Mouse (Mus musculus): ENCODE measurements around the gene Gpr84. TPM values are rescaled to one million over a fixed set of nuclear protein-coding genes. Genes with fewer than 3 reads are reported as not detected.
A peak's percentile ranks its signal among the peaks of the same experiment; 100 is the strongest.

Gpr84 gene
- total and polyA plus RNA-seq, 2 experiments from 2014 or later, result 0.30 to 0.58 TPM

- ATAC-seq (peak; percentile 100), DNase-seq (ENCODE audit: low spot score) (peak; percentile 100)
- H3K4me1 ChIP-seq (ENCODE audit: insufficient read depth, low read length), result peaks cover 8% of the 10 kb centered on the region; the same call in 1 of the 2 replicates
- H3K36me3 ChIP-seq (ENCODE audit: insufficient read depth, low read length), result no peaks in the 10 kb centered on the region
- peak within 1 kb of the TSS; percentile 77 for H3K9ac ChIP-seq (replicated peaks; ENCODE audit: low read length)
- H3K4me2 ChIP-seq (ENCODE audit: low read depth, low read length), result peak within 1 kb of the TSS; percentile 74
- H3K27ac ChIP-seq, result peak within 1 kb of the TSS; percentile 70
- WGBS, result under 1% methylated on average over 38 of the region's 38 CpGs
- TF ChIP-seq CTCF (IDR thresholded peaks at IDR 0.05; ENCODE audit: low read depth), result peak; percentile 51
- peak within 1 kb of the TSS; percentile 85 for H3K4me3 ChIP-seq (ENCODE audit: low read length)
- no peaks in the 10 kb centered on the region for H3K9me3 ChIP-seq (ENCODE audit: low read length)
- no peaks in the 10 kb centered on the region for H3K27me3 ChIP-seq (ENCODE audit: insufficient read depth, low read length)
Observed at GRCm38 (mm10) chr15:103272419-103273279, 37.8 kb downstream of the Gpr84 start, which contains the start of gene Copz1. Copz1 (plus strand) TSS chr15:103272714.

GRCm38 (mm10) chr15:103268903-103269302 lies 41.5 kb downstream of the Gpr84 start:
- H3K4me2 ChIP-seq (ENCODE audit: low read depth, low read length), result no peak overlapping the region
- no peak overlapping the region for H3K9ac ChIP-seq (replicated peaks; ENCODE audit: low read length)
- 89% methylated on average over 4 of the region's 4 CpGs for WGBS
- no peaks in the 10 kb centered on the region for H3K36me3 ChIP-seq (ENCODE audit: insufficient read depth, low read length)
- peaks cover 7% of the 10 kb centered on the region; the same call in 1 of the 2 replicates for H3K4me1 ChIP-seq (ENCODE audit: insufficient read depth, low read length)
- H3K27ac ChIP-seq, result no peak overlapping the region
- H3K4me3 ChIP-seq (ENCODE audit: low read length), result no peak overlapping the region
- DNase-seq (ENCODE audit: low spot score) (no peak), ATAC-seq (no peak)
- TF ChIP-seq CTCF (IDR thresholded peaks at IDR 0.05; ENCODE audit: low read depth), result no peak
- no peaks in the 10 kb centered on the region for H3K9me3 ChIP-seq (ENCODE audit: low read length)
- H3K27me3 ChIP-seq (ENCODE audit: insufficient read depth, low read length), result no peaks in the 10 kb centered on the region

- H3K9ac ChIP-seq (replicated peaks; ENCODE audit: low read length), result no peak overlapping the region
- H3K4me3 ChIP-seq (ENCODE audit: low read length), result no peak overlapping the region
- no peak overlapping the region for H3K4me2 ChIP-seq (ENCODE audit: low read depth, low read length)
- H3K27ac ChIP-seq, result no peak overlapping the region
- H3K27me3 ChIP-seq (ENCODE audit: insufficient read depth, low read length), result no peaks in the 10 kb centered on the region
- H3K4me1 ChIP-seq (ENCODE audit: insufficient read depth, low read length), result no peaks in the 10 kb centered on the region
- no peak for TF ChIP-seq CTCF (IDR thresholded peaks at IDR 0.05; ENCODE audit: low read depth)
- DNase-seq (ENCODE audit: low spot score) (no peak), ATAC-seq (no peak)
- H3K9me3 ChIP-seq (ENCODE audit: low read length), result no peaks in the 10 kb centered on the region
- no peaks in the 10 kb centered on the region for H3K36me3 ChIP-seq (ENCODE audit: insufficient read depth, low read length)
- 92% methylated on average over 2 of the region's 2 CpGs for WGBS
Observed at GRCm38 (mm10) chr15:103264794-103265193, 45.6 kb downstream of the Gpr84 start.

GRCm38 (mm10) chr15:103259989-103260388 lies 50.4 kb downstream of the Gpr84 start:
- 59% methylated on average over 1 of the region's 1 CpGs for WGBS
- Histone ChIP-seq H3K27me3 (ENCODE audit: insufficient read depth, low read length) (no peaks in the 10 kb centered on the region), H3K36me3 (ENCODE audit: insufficient read depth, low read length) (no peaks in the 10 kb centered on the region), H3K27ac (no peak overlapping the region), H3K4me3 (ENCODE audit: low read length) (no peak overlapping the region), H3K9me3 (ENCODE audit: low read length) (no peaks in the 10 kb centered on the region), H3K4me2 (ENCODE audit: low read depth, low read length) (no peak overlapping the region), H3K4me1 (ENCODE audit: insufficient read depth, low read length) (no peaks in the 10 kb centered on the region; the same call in 1 of the 2 replicates), H3K9ac (replicated peaks; ENCODE audit: low read length) (no peak overlapping the region)
- no peak for DNase-seq (ENCODE audit: low spot score)
- no peak for ATAC-seq
- no peak for TF ChIP-seq CTCF (IDR thresholded peaks at IDR 0.05; ENCODE audit: low read depth)

GRCm38 (mm10) chr15:103259162-103259561 lies 51.2 kb downstream of the Gpr84 start:
- TF ChIP-seq CTCF (IDR thresholded peaks at IDR 0.05; ENCODE audit: low read depth), result no peak
- DNase-seq (ENCODE audit: low spot score) (no peak), ATAC-seq (no peak)
- H3K9me3 ChIP-seq (ENCODE audit: low read length), result no peaks in the 10 kb centered on the region
- no peaks in the 10 kb centered on the region for H3K27me3 ChIP-seq (ENCODE audit: insufficient read depth, low read length)
- 89% methylated on average over 5 of the region's 5 CpGs for WGBS
- H3K4me3 ChIP-seq (ENCODE audit: low read length), result no peak overlapping the region
- no peaks in the 10 kb centered on the region for H3K36me3 ChIP-seq (ENCODE audit: insufficient read depth, low read length)
- H3K4me1 ChIP-seq (ENCODE audit: insufficient read depth, low read length), result no peaks in the 10 kb centered on the region; the same call in 1 of the 2 replicates
- no peak overlapping the region for H3K4me2 ChIP-seq (ENCODE audit: low read depth, low read length)
- H3K9ac ChIP-seq (replicated peaks; ENCODE audit: low read length), result no peak overlapping the region
- no peak overlapping the region for H3K27ac ChIP-seq

MicroRNA genes within 50 kb of the gene (microRNA counts, 519-probe panel; counts per million panel counts)
- microRNA mmu-miR-148b, result 3,976 counts per million, percentile 70 among the panel's probes with 10 or more counts

Small RNA genes within 50 kb of the gene (microRNA-seq; reads per million reads assigned to microRNA genes)
- gene Mir148b (385 to 399 reads per million in 2 experiments), gene Mir6963 (0 reads per million in 2 experiments)

Other genes with a start within 250 kb of the Gpr84 start
- gene Smug1, start 143.5 kb downstream of the Gpr84 start, total RNA-seq (2014; rRNA removed), result 22.7 and 40.1 TPM in 2 replicates
- gene Smug1, start 143.5 kb downstream of the Gpr84 start, polyA plus RNA-seq (2015; fragmentation: Nextera tagmentation; extraction: Ambion mirVana), result 11.9 and 13.2 TPM in 2 replicates
- gene Cbx5, start 70.8 kb downstream of the Gpr84 start, total RNA-seq (2014; rRNA removed), result 125 and 134 TPM in 2 replicates
- gene Cbx5, start 70.8 kb downstream of the Gpr84 start, polyA plus RNA-seq (2015; fragmentation: Nextera tagmentation; extraction: Ambion mirVana), result 95.3 and 98.1 TPM in 2 replicates
- 117 and 148 TPM in 2 replicates for gene Hnrnpa1, start 70.2 kb downstream of the Gpr84 start, total RNA-seq (2014; rRNA removed)
- gene Hnrnpa1, start 70.2 kb downstream of the Gpr84 start, polyA plus RNA-seq (2015; fragmentation: Nextera tagmentation; extraction: Ambion mirVana), result 596 and 630 TPM in 2 replicates
- 0.63 TPM in 1 of 2 replicates, not detected in the other for gene Nfe2, start 52.2 kb downstream of the Gpr84 start, total RNA-seq (2014; rRNA removed)
- 0.20 and 0.33 TPM in 2 replicates for gene Nfe2, start 52.2 kb downstream of the Gpr84 start, polyA plus RNA-seq (2015; fragmentation: Nextera tagmentation; extraction: Ambion mirVana)
- gene Copz1, start 37.9 kb downstream of the Gpr84 start, total RNA-seq (2014; rRNA removed), result 149 and 155 TPM in 2 replicates
- 181 TPM in 2 replicates for gene Copz1, start 37.9 kb downstream of the Gpr84 start, polyA plus RNA-seq (2015; fragmentation: Nextera tagmentation; extraction: Ambion mirVana)
- gene Zfp385a, start 29.5 kb upstream of the Gpr84 start, total RNA-seq (2014; rRNA removed), result 20.6 and 25.8 TPM in 2 replicates
- 19.8 and 23.1 TPM in 2 replicates for gene Zfp385a, start 29.5 kb upstream of the Gpr84 start, polyA plus RNA-seq (2015; fragmentation: Nextera tagmentation; extraction: Ambion mirVana)
- gene Itga5, start 56.2 kb upstream of the Gpr84 start, total RNA-seq (2014; rRNA removed), result 8.2 and 8.3 TPM in 2 replicates
- gene Itga5, start 56.2 kb upstream of the Gpr84 start, polyA plus RNA-seq (2015; fragmentation: Nextera tagmentation; extraction: Ambion mirVana), result 4.9 and 5.0 TPM in 2 replicates
- gene Gtsf1, start 119.9 kb upstream of the Gpr84 start, total RNA-seq (2014; rRNA removed), result not detected in 2 replicates
- 0.26 and 0.65 TPM in 2 replicates for gene Gtsf1, start 119.9 kb upstream of the Gpr84 start, polyA plus RNA-seq (2015; fragmentation: Nextera tagmentation; extraction: Ambion mirVana)
- not detected in 2 replicates for gene Gtsf2, start 137.9 kb upstream of the Gpr84 start, total RNA-seq (2014; rRNA removed)
- 2.1 and 2.3 TPM in 2 replicates for gene Gtsf2, start 137.9 kb upstream of the Gpr84 start, polyA plus RNA-seq (2015; fragmentation: Nextera tagmentation; extraction: Ambion mirVana)
- gene Nckap1l, start 143.2 kb upstream of the Gpr84 start, total RNA-seq (2014; rRNA removed), result 4.7 and 5.5 TPM in 2 replicates
- gene Nckap1l, start 143.2 kb upstream of the Gpr84 start, polyA plus RNA-seq (2015; fragmentation: Nextera tagmentation; extraction: Ambion mirVana), result 2.5 TPM in 2 replicates
- 116 and 127 TPM in 2 replicates for gene Pde1b, start 192.4 kb upstream of the Gpr84 start, total RNA-seq (2014; rRNA removed)
- gene Pde1b, start 192.4 kb upstream of the Gpr84 start, polyA plus RNA-seq (2015; fragmentation: Nextera tagmentation; extraction: Ambion mirVana), result 67.2 and 67.6 TPM in 2 replicates
- 111 and 122 TPM in 2 replicates for gene Ppp1r1a, start 227.4 kb upstream of the Gpr84 start, total RNA-seq (2014; rRNA removed)
- gene Ppp1r1a, start 227.4 kb upstream of the Gpr84 start, polyA plus RNA-seq (2015; fragmentation: Nextera tagmentation; extraction: Ambion mirVana), result 196 and 197 TPM in 2 replicates